Mouse (Mus musculus): Measurements from ENCODE around the gene Cldn4. TPM values are rescaled to one million over a fixed set of nuclear protein-coding genes. Genes with fewer than 3 reads are reported as not detected.

Cldn4 gene
- polyA plus RNA-seq, 1 experiment from 2014 or later, result 3.4 TPM

Other genes starting within 250 kb of the Cldn4 start
- gene Eln, start 199.6 kb downstream of the Cldn4 start, polyA plus RNA-seq (2016; fragmentation: Nextera tagmentation; extraction: Ambion mirVana), result 0.88 and 2.0 TPM in 2 replicates
- gene Tmem270, start 40.2 kb downstream of the Cldn4 start, polyA plus RNA-seq (2016; fragmentation: Nextera tagmentation; extraction: Ambion mirVana), result not detected in 2 replicates
- 3.2 and 3.8 TPM in 2 replicates for gene Cldn13, start 31.4 kb downstream of the Cldn4 start, polyA plus RNA-seq (2016; fragmentation: Nextera tagmentation; extraction: Ambion mirVana)
- gene Mettl27, start 14.6 kb downstream of the Cldn4 start, polyA plus RNA-seq (2016; fragmentation: Nextera tagmentation; extraction: Ambion mirVana), result 9.6 and 12.8 TPM in 2 replicates
- 2.0 and 2.9 TPM in 2 replicates for gene Cldn3, start 39.3 kb upstream of the Cldn4 start, polyA plus RNA-seq (2016; fragmentation: Nextera tagmentation; extraction: Ambion mirVana)
- 39.4 and 39.8 TPM in 2 replicates for gene Abhd11, start 62.2 kb upstream of the Cldn4 start, polyA plus RNA-seq (2016; fragmentation: Nextera tagmentation; extraction: Ambion mirVana)
- gene Stx1a, start 76.5 kb upstream of the Cldn4 start, polyA plus RNA-seq (2016; fragmentation: Nextera tagmentation; extraction: Ambion mirVana), result 13.3 and 17.5 TPM in 2 replicates
- 27.2 and 28.3 TPM in 2 replicates for gene Dnajc30, start 117.3 kb upstream of the Cldn4 start, polyA plus RNA-seq (2016; fragmentation: Nextera tagmentation; extraction: Ambion mirVana)
- gene Bud23, start 118.0 kb upstream of the Cldn4 start, polyA plus RNA-seq (2016; fragmentation: Nextera tagmentation; extraction: Ambion mirVana), result 158 and 179 TPM in 2 replicates
- 7.2 and 11.2 TPM in 2 replicates for gene Vps37d, start 131.3 kb upstream of the Cldn4 start, polyA plus RNA-seq (2016; fragmentation: Nextera tagmentation; extraction: Ambion mirVana)
- 2.0 TPM in 2 replicates for gene Mlxipl, start 143.0 kb upstream of the Cldn4 start, polyA plus RNA-seq (2016; fragmentation: Nextera tagmentation; extraction: Ambion mirVana)
- 23.6 and 25.8 TPM in 2 replicates for gene Tbl2, start 202.7 kb upstream of the Cldn4 start, polyA plus RNA-seq (2016; fragmentation: Nextera tagmentation; extraction: Ambion mirVana)
- 49.4 and 49.5 TPM in 2 replicates for gene Bcl7b, start 221.3 kb upstream of the Cldn4 start, polyA plus RNA-seq (2016; fragmentation: Nextera tagmentation; extraction: Ambion mirVana)
- 49.3 and 51.5 TPM in 2 replicates for gene Baz1b, start 240.3 kb upstream of the Cldn4 start, polyA plus RNA-seq (2016; fragmentation: Nextera tagmentation; extraction: Ambion mirVana)

Data from midbrain, embryonic 10.5 days (tissue).